Mouse (Mus musculus) ES-Bruce4 (cell line): ENCODE results near the gene Yap1.

Experiments used
- CTCF ChIP-seq: IDR thresholded peaks from one replicate; pipeline ENCODE4 v1.8.1; 2011; ENCODE audit warnings: low read depth, low read length
- EP300 ChIP-seq: IDR thresholded peaks from 2 replicates; pipeline ENCODE4 v1.6.1; 2011; ENCODE audit warnings: low read depth, low read length; ENCODE audit not compliant: insufficient read depth
- POLR2A ChIP-seq: IDR thresholded peaks from one replicate; pipeline ENCODE4 v1.8.1; 2011; ENCODE audit warnings: low read length; ENCODE audit not compliant: insufficient read depth

DNA sequence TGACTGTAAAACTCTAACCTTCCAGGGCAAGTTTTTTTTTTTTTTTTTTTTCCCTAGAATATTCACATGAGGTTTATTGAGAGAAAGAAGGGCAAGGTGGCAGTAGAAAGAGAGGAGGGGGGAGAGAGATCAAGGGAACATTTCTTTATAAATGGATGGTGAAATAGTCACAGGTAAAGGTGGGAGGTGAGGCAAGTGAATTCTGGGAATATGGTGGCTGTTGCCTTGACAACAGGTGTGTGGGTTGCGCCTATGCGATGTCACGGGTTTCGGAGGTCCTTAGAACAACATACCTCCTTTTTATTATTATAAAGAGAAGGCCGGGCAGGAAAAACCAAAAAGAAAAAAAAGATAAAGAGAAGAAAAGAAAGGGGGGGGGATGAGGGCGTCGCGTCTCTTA is 89.5 kb downstream of the Yap1 start:
- TF ChIP-seq EP300 = no peak
- no peak for TF ChIP-seq CTCF
- TF ChIP-seq POLR2A = no peak
